Mouse (Mus musculus): ENCODE data around the gene Ddah2.

DNA sequence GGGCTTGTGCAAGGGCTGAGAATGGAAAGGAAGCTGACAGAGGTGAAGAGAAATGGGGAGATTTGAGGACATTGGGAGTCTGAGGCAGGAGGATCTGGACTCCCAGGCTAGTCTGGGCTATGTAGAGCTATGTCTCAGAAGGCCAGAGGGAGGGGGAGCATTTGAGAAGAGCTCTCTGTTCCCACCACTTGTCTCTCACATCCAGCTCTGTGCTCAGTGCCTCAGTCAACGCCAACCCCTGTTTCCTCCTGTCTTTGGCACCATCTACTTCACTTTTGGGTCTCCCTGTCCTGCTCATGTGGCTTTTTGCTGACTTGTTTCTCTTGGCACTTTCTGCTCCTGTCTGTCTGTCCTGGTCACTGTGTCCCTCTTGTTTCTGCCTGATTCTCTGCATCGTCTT lies 18.4 kb downstream of the Ddah2 start:
- TF ChIP-seq CTCF (IDR thresholded peaks at IDR 0.05; ENCODE audit: borderline replicate concordance, insufficient read depth, low read length) (no peak), POLR2A (IDR thresholded peaks at IDR 0.05; ENCODE audit: low read depth, low read length) (no peak)

Measured in embryonic fibroblast, embryonic 13.5 days (primary cell).